Mouse (Mus musculus) adrenal gland, postnatal 10 days (tissue): ENCODE measurements around the gene Acsl6. TPM values are rescaled to one million over a fixed set of nuclear protein-coding genes. Genes with fewer than 3 reads are reported as not detected.
"Not testable (repeated sequence)": the region's sequence is repeated elsewhere in the genome, so short reads cannot be mapped to it uniquely, and the experiment has no call there.

Source experiments
- DNase-seq: peaks from one replicate; pipeline ENCODE4 v3.0.0; 2021; ENCODE audit warnings: mixed read lengths
- long read RNA-seq, 2 experiments: library from polyadenylated mRNA; stranded (forward); transcript quantifications; one replicate each; pipeline ENCODE4 v2.0.0; 2021
- total RNA-seq, 2 experiments: library from RNA; stranded (reverse); gene quantifications; 2 replicates each; pipeline ENCODE4 v1.2.3; 2021

The Acsl6 gene
- total RNA-seq, result 1 to 10 TPM; 2.2 to 3.6 TPM
- long read RNA-seq, experiment 1, full-length matches to known transcripts, result 1 of 5 reads
- long read RNA-seq, experiment 1, partial matches to known transcripts, result 1 of 5 reads
- long read RNA-seq, experiment 1, other reads (novel, unspliced or antisense), result 3 of 5 reads
- long read RNA-seq, experiment 2, partial matches to known transcripts, result 0 of 1 reads
- long read RNA-seq, experiment 2, other reads (novel, unspliced or antisense), result 0 of 1 reads

GRCm38 (mm10) chr11:54303728-54304470 lies at the start of gene Acsl6:
Gene Acsl6 (plus strand): TSS chr11:54303798.
- DNase-seq, result peak; percentile 25

- no peak for DNase-seq
Observed at GRCm38 (mm10) chr11:54254114-54254513, 49.5 kb upstream of the Acsl6 start.

GRCm38 (mm10) chr11:54256624-54257376 lies 46.8 kb upstream of the Acsl6 start:
- peak; percentile 82 for DNase-seq

GRCm38 (mm10) chr11:54263405-54264031 lies 40.1 kb upstream of the Acsl6 start:
- DNase-seq, result no peak

GRCm38 (mm10) chr11:54264542-54264941 lies 39.1 kb upstream of the Acsl6 start:
- DNase-seq, result peak; percentile 68

- DNase-seq, result no peak
Observed at GRCm38 (mm10) chr11:54267177-54267576, 36.4 kb upstream of the Acsl6 start, which contains the start of gene Il3. Gene Il3 (minus strand): TSS chr11:54267277.

- DNase-seq, result no peak
Observed at GRCm38 (mm10) chr11:54269191-54269896, 34.3 kb upstream of the Acsl6 start.

- no peak for DNase-seq
Observed at GRCm38 (mm10) chr11:54271437-54271949, 32.1 kb upstream of the Acsl6 start.

- DNase-seq, result no peak
Observed at GRCm38 (mm10) chr11:54287821-54288453, 15.7 kb upstream of the Acsl6 start.

GRCm38 (mm10) chr11:54292163-54292562 lies 11.4 kb upstream of the Acsl6 start:
- DNase-seq, result no peak

GRCm38 (mm10) chr11:54293980-54294807 lies 9.4 kb upstream of the Acsl6 start:
- no peak for DNase-seq

- no peak for DNase-seq
Observed at GRCm38 (mm10) chr11:54295971-54296370, 7.6 kb upstream of the Acsl6 start.

GRCm38 (mm10) chr11:54296734-54297133 lies 6.9 kb upstream of the Acsl6 start:
- no peak for DNase-seq

- DNase-seq, result not testable (repeated sequence)
Observed at GRCm38 (mm10) chr11:54297471-54297870, 6.1 kb upstream of the Acsl6 start.

GRCm38 (mm10) chr11:54298777-54299176 lies 4.8 kb upstream of the Acsl6 start:
- no peak for DNase-seq

- no peak for DNase-seq
Observed at GRCm38 (mm10) chr11:54301994-54302393, 1.6 kb upstream of the Acsl6 start.

GRCm38 (mm10) chr11:54302606-54303005 lies 992 bp upstream of the Acsl6 start:
- no peak for DNase-seq

GRCm38 (mm10) chr11:54303076-54303727 lies 396 bp upstream of the Acsl6 start:
- peak; percentile 56 for DNase-seq

- DNase-seq, result no peak
Observed at GRCm38 (mm10) chr11:54304471-54304873, 874 bp downstream of the Acsl6 start.

- no peak for DNase-seq
Observed at GRCm38 (mm10) chr11:54305331-54305730, 1.7 kb downstream of the Acsl6 start.
